8 mouse cellular contexts compared by ENCODE assay signal in the genomic region with DNA sequence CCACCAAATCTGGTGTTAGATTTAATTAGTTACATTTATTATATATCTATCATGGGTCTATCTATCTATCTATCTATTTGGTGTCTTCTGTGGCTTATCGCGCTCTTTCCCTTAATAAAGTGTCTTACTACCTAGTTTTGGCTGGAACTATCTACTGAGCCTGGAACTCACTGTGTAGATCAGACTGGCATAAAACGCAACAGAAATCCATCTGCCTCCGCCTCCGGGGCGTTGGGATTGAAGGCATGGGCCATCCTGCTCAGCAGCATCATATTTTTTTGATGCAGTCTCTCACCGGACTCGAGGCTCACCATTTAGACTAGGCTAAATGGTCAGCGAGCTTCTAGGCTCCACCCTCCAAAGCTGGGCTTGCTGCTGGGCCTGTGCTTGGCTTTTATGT. TPM values are rescaled to one million over a fixed set of nuclear protein-coding genes. Genes with fewer than 3 reads are reported as not detected.
DNase-seq lines count a peak whose midpoint lies in the region; ATAC-seq lines count a peak whose summit lies in the region.

No protein-coding gene starts in this region.

- no peaks in the 10 kb centered on the region for H3K27me3 ChIP-seq in heart, embryonic 13.5 days (replicated peaks)
- H3K27me3 ChIP-seq in heart, embryonic 16.5 days (ENCODE audit: control insufficient read depth, insufficient read depth, low read length) = no peaks in the 10 kb centered on the region

- H3K79me2 ChIP-seq in macrophage (ENCODE audit: inconsistent target) = peaks cover 13% of the 10 kb centered on the region; the same call in 1 of the 2 replicates

- H3K27ac ChIP-seq in heart, embryonic 13.5 days (replicated peaks) = peak overlapping the region; percentile 91
- peak overlapping the region; percentile 83 for H3K27ac ChIP-seq in heart, embryonic 16.5 days (ENCODE audit: low read length)
- H3K27ac ChIP-seq in macrophage = peak overlapping the region; percentile 60; the same call in 1 of the 2 replicates

- no peak for ATAC-seq in heart, embryonic 13.5 days (ENCODE audit: extremely low read depth, insufficient number of reproducible peaks, low FRiP score, low TSS enrichment)
- ATAC-seq in heart, embryonic 16.5 days (replicated peaks; ENCODE audit: extremely low read depth, insufficient read depth, low FRiP score) = no peak

- H3K9me3 ChIP-seq in heart, embryonic 13.5 days = 0 out of 2 replicates have a peak, but pooled peaks cover 4% of the 10 kb centered on the region
- H3K9me3 ChIP-seq in heart, embryonic 16.5 days (replicated peaks; ENCODE audit: control insufficient read depth, low read length) = no peaks in the 10 kb centered on the region; the same call in 1 of the 2 replicates

- peak overlapping the region; percentile 96 for H3K4me2 ChIP-seq in heart, embryonic 13.5 days
- H3K4me2 ChIP-seq in heart, embryonic 16.5 days (ENCODE audit: low read depth, low read length) = peak overlapping the region; percentile 96

- no peak for DNase-seq in heart, postnatal 14 days
- DNase-seq in MN1 (ENCODE audit: low spot score) = peak; percentile 35
- DNase-seq in spleen, adult 12 weeks (ENCODE audit: low spot score) = no peak
- DNase-seq in adrenal gland, postnatal 4 days (ENCODE audit: low spot score in 2 of 2) = no peak
- no peak for DNase-seq in ovary, postnatal 14 days (ENCODE audit: low spot score)

- H3K36me3 ChIP-seq in heart, embryonic 13.5 days = peaks cover 28% of the 10 kb centered on the region
- peaks cover 8% of the 10 kb centered on the region for H3K36me3 ChIP-seq in heart, embryonic 16.5 days (ENCODE audit: control insufficient read depth, insufficient read depth)
- H3K36me3 ChIP-seq in macrophage (ENCODE audit: inconsistent target) = no peaks in the 10 kb centered on the region

- peaks cover 24% of the 10 kb centered on the region for H3K4me1 ChIP-seq in heart, embryonic 13.5 days
- H3K4me1 ChIP-seq in heart, embryonic 16.5 days (ENCODE audit: control insufficient read depth, insufficient read depth, low read length) = peaks cover 11% of the 10 kb centered on the region

- peak overlapping the region; percentile 98 for H3K9ac ChIP-seq in heart, embryonic 13.5 days
- peak overlapping the region; percentile 97 for H3K9ac ChIP-seq in heart, embryonic 16.5 days (ENCODE audit: low read length)

- intact Hi-C loops in heart, postnatal 14 days (cut with DNase I) = loop anchor here (5.0 kb wide), 1 partner anchor 65 kb away; a partner anchor contains a TSS

- H3K4me3 ChIP-seq in heart, embryonic 13.5 days = peak overlapping the region; percentile 91
- H3K4me3 ChIP-seq in heart, embryonic 16.5 days (ENCODE audit: low read length) = peak overlapping the region; percentile 97
- H3K4me3 ChIP-seq in macrophage (ENCODE audit: inconsistent target) = peak overlapping the region; percentile 45; the same call in 1 of the 2 replicates

- 70% methylated on average over 9 of the region's 9 CpGs for WGBS in heart, embryonic 13.5 days
- 71% methylated on average over 9 of the region's 9 CpGs for WGBS in heart, embryonic 16.5 days
- WGBS in macrophage (ENCODE audit: missing documents) = 88% methylated on average over 9 of the region's 9 CpGs

RNA-seq across cellular contexts. Expression of a gene that starts 0.7 kb away (rescaled TPM):
- polyA plus RNA-seq in heart, embryonic 13.5 days (2015; fragmentation: Nextera tagmentation; extraction: Ambion mirVana) = 39.2 and 42.0 TPM in 2 replicates
- total RNA-seq in heart, postnatal 14 days (2021) = 10 to 100 TPM; 17.0 to 19.4 TPM
- 45.1 and 64.5 TPM in 2 replicates for polyA plus RNA-seq in heart, embryonic 16.5 days (2015; fragmentation: Nextera tagmentation; extraction: Ambion mirVana)
- 10 to 100 TPM in 15 of 26 experiments, 1 to 10 TPM in 11; 1.5 to 33.8 (median 12.7) TPM for total RNA-seq in macrophage (2018; cell fraction: chromatin; rRNA removed)
- total RNA-seq in macrophage (2018; cell fraction: cytosol; rRNA removed) = 10 to 100 TPM in 21 of 26 experiments, 1 to 10 TPM in 5; 8.3 to 22.3 (median 13.6) TPM
- 10 to 100 TPM in 3 of 26 experiments, 1 to 10 TPM in 23; 1.3 to 18.9 (median 7.0) TPM for total RNA-seq in macrophage (2018; cell fraction: nucleus; rRNA removed)
- polyA plus RNA-seq in macrophage (2018) = 21.2 to 24.6 TPM (median 22.0 TPM) in 3 replicates
- 10 to 100 TPM; 35.2 to 39.2 TPM for total RNA-seq in adrenal gland, postnatal 4 days (2021)

RNA-seq across cellular contexts. Expression of a gene that starts 15.3 kb away (rescaled TPM):
- polyA plus RNA-seq in heart, embryonic 13.5 days (2015; fragmentation: Nextera tagmentation; extraction: Ambion mirVana) = 65.5 and 75.4 TPM in 2 replicates
- total RNA-seq in heart, postnatal 14 days (2021) = 10 to 100 TPM; 37.5 to 37.8 TPM
- polyA plus RNA-seq in heart, embryonic 16.5 days (2015; fragmentation: Nextera tagmentation; extraction: Ambion mirVana) = 73.2 and 77.3 TPM in 2 replicates
- 10 to 100 TPM; 22.2 to 96.4 (median 45.7) TPM for total RNA-seq in macrophage (2018; cell fraction: chromatin; rRNA removed)
- 10 to 100 TPM; 47.7 to 84.9 (median 68.4) TPM for total RNA-seq in macrophage (2018; cell fraction: cytosol; rRNA removed)
- 10 to 100 TPM; 27.6 to 71.9 (median 44.6) TPM for total RNA-seq in macrophage (2018; cell fraction: nucleus; rRNA removed)
- polyA plus RNA-seq in macrophage (2018) = 41.4 to 77.2 TPM (median 65.0 TPM) in 3 replicates
- 10 to 100 TPM; 64.7 to 65.4 TPM for total RNA-seq in adrenal gland, postnatal 4 days (2021)

RNA-seq across cellular contexts. Expression of a gene that starts 24.2 kb away (rescaled TPM):
- polyA plus RNA-seq in heart, embryonic 13.5 days (2015; fragmentation: Nextera tagmentation; extraction: Ambion mirVana) = 23.6 and 28.7 TPM in 2 replicates
- 1 to 10 TPM; 2.1 to 3.1 TPM for total RNA-seq in heart, postnatal 14 days (2021)
- 24.4 and 24.5 TPM in 2 replicates for polyA plus RNA-seq in heart, embryonic 16.5 days (2015; fragmentation: Nextera tagmentation; extraction: Ambion mirVana)
- total RNA-seq in macrophage (2018; cell fraction: chromatin; rRNA removed) = 10 to 100 TPM in 14 of 26 experiments, 1 to 10 TPM in 12; 3.2 to 21.6 (median 10.5) TPM
- 1 to 10 TPM; 4.3 to 8.2 (median 6.9) TPM for total RNA-seq in macrophage (2018; cell fraction: cytosol; rRNA removed)
- total RNA-seq in macrophage (2018; cell fraction: nucleus; rRNA removed) = 10 to 100 TPM in 7 of 26 experiments, 1 to 10 TPM in 19; 3.3 to 23.2 (median 7.9) TPM
- 3.5 to 12.3 TPM (median 7.7 TPM) in 3 replicates for polyA plus RNA-seq in macrophage (2018)
- 10 to 100 TPM; 17.7 to 24.6 TPM for total RNA-seq in adrenal gland, postnatal 4 days (2021)

RNA-seq across cellular contexts. Expression of a gene that starts 33.8 kb away (rescaled TPM):
- polyA plus RNA-seq in heart, embryonic 13.5 days (2015; fragmentation: Nextera tagmentation; extraction: Ambion mirVana) = 28.5 and 29.4 TPM in 2 replicates
- 10 to 100 TPM; 29.9 to 31.2 TPM for total RNA-seq in heart, postnatal 14 days (2021)
- polyA plus RNA-seq in heart, embryonic 16.5 days (2015; fragmentation: Nextera tagmentation; extraction: Ambion mirVana) = 31.7 and 34.6 TPM in 2 replicates
- total RNA-seq in macrophage (2018; cell fraction: chromatin; rRNA removed) = 10 to 100 TPM; 18.4 to 67.4 (median 37.6) TPM
- total RNA-seq in macrophage (2018; cell fraction: cytosol; rRNA removed) = 100 to 1,000 TPM in 1 of 26 experiments, 10 to 100 TPM in 25; 45.3 to 103 (median 79.2) TPM
- 10 to 100 TPM; 30.2 to 99.8 (median 57.5) TPM for total RNA-seq in macrophage (2018; cell fraction: nucleus; rRNA removed)
- polyA plus RNA-seq in macrophage (2018) = 60.5 to 79.3 TPM (median 67.6 TPM) in 3 replicates
- 10 to 100 TPM; 50.6 to 50.7 TPM for total RNA-seq in adrenal gland, postnatal 4 days (2021)

RNA-seq across cellular contexts. Expression of a gene that starts 41.5 kb away (rescaled TPM):
- 73.0 and 81.6 TPM in 2 replicates for polyA plus RNA-seq in heart, embryonic 13.5 days (2015; fragmentation: Nextera tagmentation; extraction: Ambion mirVana)
- total RNA-seq in heart, postnatal 14 days (2021) = 10 to 100 TPM; 69.8 to 70.4 TPM
- 94.3 and 99.6 TPM in 2 replicates for polyA plus RNA-seq in heart, embryonic 16.5 days (2015; fragmentation: Nextera tagmentation; extraction: Ambion mirVana)
- total RNA-seq in macrophage (2018; cell fraction: chromatin; rRNA removed) = 100 to 1,000 TPM in 8 of 26 experiments, 10 to 100 TPM in 18; 25.9 to 210 (median 73.0) TPM
- 10 to 100 TPM; 25.9 to 74.0 (median 39.7) TPM for total RNA-seq in macrophage (2018; cell fraction: cytosol; rRNA removed)
- total RNA-seq in macrophage (2018; cell fraction: nucleus; rRNA removed) = 100 to 1,000 TPM in 4 of 26 experiments, 10 to 100 TPM in 22; 19.2 to 124 (median 43.3) TPM
- 34.9 to 87.9 TPM (median 66.0 TPM) in 3 replicates for polyA plus RNA-seq in macrophage (2018)
- total RNA-seq in adrenal gland, postnatal 4 days (2021) = 10 to 100 TPM; 48.9 to 65.6 TPM

Comparison
In these comparisons a context has a peak if more than half of its experiments do, and no peak if none do; other contexts are left out.
1. H3K4me3 ChIP-seq: peak in every context shown above with its lines; median percentile 97 in heart, embryonic 16.5 days; 91 in heart, embryonic 13.5 days; 45 in macrophage.